Mouse (Mus musculus) ES-CJ7 (cell line): ENCODE data around the gene Sbp.

Source experiments
- DNase-seq: peaks from one replicate; pipeline ENCODE4 v3.0.0; 2011; ENCODE audit warnings: low read depth, low spot score

The Sbp gene

GRCm38 (mm10) chr17:23989802-23990201, 48.3 kb downstream of the Sbp start:
- no peak for DNase-seq

GRCm38 (mm10) chr17:23992789-23993553, 51.5 kb downstream of the Sbp start:
- no peak for DNase-seq

- peak; percentile 94 for DNase-seq
Observed at GRCm38 (mm10) chr17:23993559-23994428, 52.3 kb downstream of the Sbp start.

- DNase-seq = no peak
Observed at GRCm38 (mm10) chr17:23994667-23995066, 53.2 kb downstream of the Sbp start.
